Mouse (Mus musculus) lung, postnatal 25 days (tissue): ENCODE results near the gene Rbfox2.

Experiments used
- DNase-seq: peaks from one replicate; pipeline ENCODE4 v3.0.0; 2022; ENCODE audit warnings: low spot score

The Rbfox2 gene

GRCm38 (mm10) chr15:77230144-77230543 is 76.7 kb downstream of the Rbfox2 start:
- no peak for DNase-seq

DNA sequence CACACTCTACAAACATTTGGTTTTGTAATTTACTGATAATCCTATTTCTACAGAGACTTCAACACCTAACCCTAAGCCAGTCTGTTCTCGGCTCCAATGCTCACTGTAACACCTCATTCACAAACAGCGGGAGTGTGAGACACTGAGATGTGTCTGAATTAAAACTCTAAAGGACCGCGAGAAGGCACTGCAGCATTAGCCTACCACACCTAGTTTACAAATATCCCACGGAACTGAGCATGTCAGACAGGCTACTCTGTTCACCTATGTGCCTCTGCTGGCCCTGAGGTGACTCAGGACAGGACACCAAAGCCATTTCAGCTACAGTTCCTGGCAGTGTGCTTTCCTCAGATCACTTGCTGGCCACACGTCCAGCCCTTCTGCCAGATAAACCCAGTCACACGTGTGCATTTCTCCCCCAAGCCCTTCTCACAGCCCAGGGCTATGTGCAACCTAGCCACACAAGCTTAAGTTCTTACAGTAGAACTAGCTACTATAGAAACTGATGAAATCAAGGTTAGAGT is 79.9 kb downstream of the Rbfox2 start:
- DNase-seq = no peak

DNA sequence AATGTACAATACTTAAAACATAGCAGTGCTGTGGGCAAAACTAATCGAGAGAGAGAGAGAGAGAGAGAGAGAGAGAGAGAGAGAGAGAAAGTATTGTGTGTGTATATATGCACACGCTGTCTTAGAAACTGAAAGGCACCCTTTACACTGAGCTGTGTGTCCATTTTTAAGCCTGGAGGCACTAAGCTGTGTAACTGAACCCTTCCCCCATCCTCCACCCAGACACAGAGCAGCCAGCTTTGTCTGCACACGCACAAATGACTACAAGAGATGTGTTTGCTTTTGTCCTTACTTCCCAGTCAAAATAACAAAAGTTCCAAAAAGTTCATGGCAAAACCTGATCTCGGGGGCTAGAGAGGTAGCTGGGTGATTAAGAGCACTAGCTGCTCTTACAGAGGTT is 80.9 kb downstream of the Rbfox2 start:
- DNase-seq = no peak

DNA sequence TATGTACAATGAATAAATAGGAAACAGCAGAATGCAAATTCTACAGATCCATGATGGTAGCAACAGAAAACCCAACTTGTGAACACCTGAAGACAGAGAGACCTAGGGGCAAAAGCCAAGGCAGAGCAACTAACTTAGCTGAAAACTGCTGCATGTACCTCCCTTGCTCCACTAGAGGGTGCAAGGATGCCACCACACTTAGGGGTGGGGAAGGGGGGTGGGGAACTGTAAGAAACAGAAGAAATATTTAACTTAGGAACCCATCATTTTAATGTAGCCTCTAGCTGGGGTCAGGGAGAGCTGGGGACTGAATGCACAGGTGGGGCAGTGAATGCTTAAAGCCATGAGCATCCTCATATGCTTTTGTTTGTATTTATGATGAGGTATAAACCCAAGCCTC is 81.5 kb downstream of the Rbfox2 start:
- DNase-seq = peak; percentile 41

- no peak for DNase-seq
These were observed 86.0 kb downstream of the Rbfox2 start for GRCm38 (mm10) chr15:77220833-77221232.

DNA sequence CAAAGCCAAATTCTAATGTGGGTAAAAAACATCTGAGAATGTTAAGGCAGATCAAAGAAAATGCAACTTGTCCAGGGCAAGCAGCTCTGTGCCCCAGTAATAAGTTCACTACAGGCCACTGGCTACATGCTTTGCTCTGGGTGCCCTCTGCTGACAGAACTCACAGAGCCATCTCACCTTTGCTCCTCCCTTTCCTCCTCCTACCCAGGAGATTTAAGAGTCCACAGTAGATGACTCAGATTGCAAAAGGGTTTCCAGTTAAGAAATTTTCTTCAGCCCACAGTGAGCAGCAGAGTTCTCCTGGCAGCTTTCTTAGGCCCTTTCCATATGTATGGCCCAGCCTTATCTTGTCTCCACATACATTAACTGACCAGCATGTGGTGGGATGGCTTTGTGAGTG is 86.7 kb downstream of the Rbfox2 start:
- peak; percentile 78 for DNase-seq

- DNase-seq = no peak
These were observed 87.2 kb downstream of the Rbfox2 start for GRCm38 (mm10) chr15:77219571-77219970.

GRCm38 (mm10) chr15:77218007-77218406 is 88.8 kb downstream of the Rbfox2 start:
- no peak for DNase-seq

GRCm38 (mm10) chr15:77217523-77217922 is 89.3 kb downstream of the Rbfox2 start:
- DNase-seq = no peak

- no peak for DNase-seq
These were observed 90.1 kb downstream of the Rbfox2 start for GRCm38 (mm10) chr15:77216704-77217103.

- peak; percentile 9 for DNase-seq
These were observed 91.5 kb downstream of the Rbfox2 start for GRCm38 (mm10) chr15:77215178-77215800.

- no peak for DNase-seq
These were observed 92.2 kb downstream of the Rbfox2 start for GRCm38 (mm10) chr15:77214410-77215107.

- DNase-seq = no peak
These were observed 93.0 kb downstream of the Rbfox2 start for GRCm38 (mm10) chr15:77213829-77214228.

DNA sequence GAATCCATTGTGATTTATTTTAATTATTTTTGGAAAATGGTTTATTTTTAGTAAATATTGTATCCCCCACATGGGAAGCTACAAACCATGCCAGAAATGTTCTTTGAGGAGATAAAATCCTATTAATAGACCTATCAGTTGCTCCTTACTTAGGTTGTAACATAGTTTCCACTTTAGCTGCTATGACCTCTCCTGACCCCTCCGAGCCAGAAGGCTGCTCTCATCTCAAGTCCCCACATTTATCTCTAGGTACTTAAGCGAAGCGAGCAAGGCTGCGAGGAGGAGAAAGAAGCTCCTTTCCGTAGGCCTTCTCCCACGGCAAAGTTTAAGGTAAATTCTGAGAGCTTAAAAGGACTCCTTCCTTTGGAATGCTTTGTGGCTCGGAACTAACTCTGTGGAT is 94.0 kb downstream of the Rbfox2 start:
- DNase-seq = no peak

- no peak for DNase-seq
These were observed 94.5 kb downstream of the Rbfox2 start for GRCm38 (mm10) chr15:77212217-77212757.

GRCm38 (mm10) chr15:77206996-77207395 is 99.8 kb downstream of the Rbfox2 start:
- DNase-seq = no peak

- no peak for DNase-seq
These were observed 101.9 kb downstream of the Rbfox2 start for GRCm38 (mm10) chr15:77204951-77205350.

GRCm38 (mm10) chr15:77203255-77203981 is 103.4 kb downstream of the Rbfox2 start:
- DNase-seq = peak; percentile 25

DNA sequence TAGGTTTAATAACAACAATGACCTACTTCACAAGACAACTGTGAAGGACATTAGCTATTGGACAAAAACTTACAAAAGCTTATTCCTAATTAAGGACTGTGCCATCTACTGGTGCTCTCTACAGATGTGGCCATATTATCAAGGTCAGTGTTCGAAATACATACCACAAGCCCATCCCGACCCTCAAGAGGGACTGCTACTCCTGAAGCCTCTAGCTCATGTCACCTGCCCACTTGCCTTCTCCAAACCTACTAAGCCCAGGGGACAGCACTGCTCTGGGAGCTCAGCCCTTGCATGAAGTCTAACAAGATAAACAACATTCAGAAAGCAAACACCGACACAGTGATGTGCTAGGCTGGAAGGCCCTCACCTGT is 103.9 kb downstream of the Rbfox2 start:
- DNase-seq = no peak

GRCm38 (mm10) chr15:77202223-77202622 is 104.6 kb downstream of the Rbfox2 start:
- peak; percentile 56 for DNase-seq

- DNase-seq = peak; percentile 86
These were observed 110.0 kb downstream of the Rbfox2 start for GRCm38 (mm10) chr15:77196827-77197226.

- DNase-seq = no peak
These were observed 110.8 kb downstream of the Rbfox2 start for GRCm38 (mm10) chr15:77196001-77196400.
